Mouse (Mus musculus): ENCODE measurements around the gene Afap1l2. TPM values are rescaled to one million over a fixed set of nuclear protein-coding genes. Genes with fewer than 3 reads are reported as not detected.
A peak's percentile ranks its signal among the peaks of the same experiment; 100 is the strongest.

Afap1l2 gene
- polyA plus RNA-seq, 1 experiment from 2014 or later = 8.2 TPM

GRCm38 (mm10) chr19:56874601-56875315 is 133.3 kb downstream of the Afap1l2 start:
- peak; percentile 58; the same call in 1 of the 2 replicates for ATAC-seq (ENCODE audit: low read depth)
- H3K9me3 ChIP-seq (ENCODE audit: control insufficient read depth, low read length) = no peaks in the 10 kb centered on the region
- no peak overlapping the region for H3K27ac ChIP-seq (ENCODE audit: low read depth, low read length)
- peak overlapping the region; percentile 41 for H3K4me3 ChIP-seq (ENCODE audit: low read depth, low read length)
- peak overlapping the region; percentile 99 for H3K4me2 ChIP-seq (ENCODE audit: low read depth, low read length)
- no peaks in the 10 kb centered on the region for H3K36me3 ChIP-seq (ENCODE audit: control insufficient read depth, insufficient read depth, low read length)
- peaks cover 9% of the 10 kb centered on the region for H3K4me1 ChIP-seq (ENCODE audit: control insufficient read depth, insufficient read depth, low read length)
- H3K9ac ChIP-seq (replicated peaks; ENCODE audit: low read depth, low read length) = peak overlapping the region; percentile 48
- WGBS = 8% methylated on average over 30 of the region's 30 CpGs
- peaks cover 35% of the 10 kb centered on the region for H3K27me3 ChIP-seq (ENCODE audit: control insufficient read depth, insufficient read depth, low read length)

DNA sequence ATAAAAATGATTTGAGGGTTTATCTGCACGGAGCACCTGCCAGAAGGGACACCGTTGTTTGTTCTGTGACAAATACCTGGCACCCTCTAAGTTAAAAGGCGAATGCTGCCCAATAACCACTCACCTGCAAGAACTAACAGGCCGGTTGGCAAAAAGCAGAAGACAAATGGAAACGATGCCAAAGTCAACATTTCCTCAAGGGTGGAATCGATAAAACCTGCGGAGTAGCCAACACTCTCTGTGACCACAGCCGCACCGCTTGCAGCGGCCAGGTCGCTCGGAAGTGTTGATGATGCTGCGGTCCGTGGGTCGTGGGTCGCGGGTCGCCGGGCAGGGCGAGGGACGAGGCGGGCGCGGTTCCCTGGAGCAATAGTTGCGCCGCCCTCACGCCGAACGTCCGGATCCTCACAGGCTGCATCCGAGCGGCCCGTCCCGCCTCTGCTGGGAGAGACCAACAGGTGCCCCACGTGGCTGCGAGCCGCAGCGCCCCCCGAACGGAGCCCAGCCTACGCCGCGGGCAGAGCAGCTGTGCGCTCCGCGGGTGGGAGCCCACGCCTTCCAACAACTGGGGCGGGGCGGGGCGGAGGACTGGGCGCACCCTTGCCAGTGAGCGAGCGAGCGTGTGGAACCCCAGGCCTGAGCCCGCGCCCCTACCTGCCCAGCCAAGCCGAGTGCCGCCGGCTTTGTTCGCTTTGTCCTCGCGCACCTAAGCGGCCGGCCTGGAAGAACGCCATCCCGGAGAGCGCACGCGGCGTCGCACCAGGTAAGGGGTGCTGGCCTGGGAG is 134.0 kb downstream of the Afap1l2 start, which contains the start of gene Vwa2:
Gene Vwa2, plus strand, starts transcription at position 434 of the 785 bp plus-strand sequence.
- WGBS = 3% methylated on average over 69 of the region's 71 CpGs
- Histone ChIP-seq H3K27ac (ENCODE audit: low read depth, low read length) (no peak within 1 kb of the TSS), H3K9me3 (ENCODE audit: control insufficient read depth, low read length) (no peaks in the 10 kb centered on the region), H3K36me3 (ENCODE audit: control insufficient read depth, insufficient read depth, low read length) (no peaks in the 10 kb centered on the region), H3K4me1 (ENCODE audit: control insufficient read depth, insufficient read depth, low read length) (peaks cover 9% of the 10 kb centered on the region), H3K4me2 (ENCODE audit: low read depth, low read length) (peak within 1 kb of the TSS; percentile 99), H3K9ac (replicated peaks; ENCODE audit: low read depth, low read length) (peak within 1 kb of the TSS; percentile 48), H3K27me3 (ENCODE audit: control insufficient read depth, insufficient read depth, low read length) (peaks cover 35% of the 10 kb centered on the region), H3K4me3 (ENCODE audit: low read depth, low read length) (peak within 1 kb of the TSS; percentile 41)
- ATAC-seq (ENCODE audit: low read depth) = peak; percentile 46

DNA sequence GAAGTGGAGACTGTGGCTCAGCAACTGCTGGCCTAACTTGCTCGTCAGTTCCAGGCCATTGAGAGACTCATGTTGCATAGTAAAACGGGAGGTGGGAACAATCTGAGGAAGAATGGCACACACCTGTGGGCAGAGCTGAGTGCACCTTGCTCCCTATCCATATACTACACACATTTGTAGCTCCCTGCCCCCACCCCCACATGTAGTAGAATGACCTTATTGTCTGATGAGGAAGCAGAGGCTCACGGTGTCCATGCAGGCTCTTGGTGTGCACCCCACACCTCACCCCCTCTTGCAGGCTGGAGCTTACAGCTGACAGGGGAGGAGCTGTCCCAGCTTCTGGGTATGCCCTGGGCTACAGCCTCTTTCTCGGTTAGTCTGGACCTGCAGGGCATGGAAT is 140.3 kb downstream of the Afap1l2 start:
- Histone ChIP-seq H3K4me1 (ENCODE audit: control insufficient read depth, insufficient read depth, low read length) (no peaks in the 10 kb centered on the region), H3K27me3 (ENCODE audit: control insufficient read depth, insufficient read depth, low read length) (peaks cover 8% of the 10 kb centered on the region; the same call in 1 of the 2 replicates), H3K4me3 (ENCODE audit: low read depth, low read length) (no peak overlapping the region), H3K36me3 (ENCODE audit: control insufficient read depth, insufficient read depth, low read length) (no peaks in the 10 kb centered on the region), H3K9ac (replicated peaks; ENCODE audit: low read depth, low read length) (no peak overlapping the region), H3K27ac (ENCODE audit: low read depth, low read length) (no peak overlapping the region), H3K9me3 (ENCODE audit: control insufficient read depth, low read length) (no peaks in the 10 kb centered on the region), H3K4me2 (ENCODE audit: low read depth, low read length) (no peak overlapping the region)
- ATAC-seq (ENCODE audit: low read depth) = no peak
- WGBS = 64% methylated on average over 4 of the region's 4 CpGs

Other genes starting within 250 kb of the Afap1l2 start
- gene Ccdc186, start 186.0 kb downstream of the Afap1l2 start, polyA plus RNA-seq (2014; fragmentation: Nextera tagmentation; extraction: Ambion mirVana) = 25.0 and 25.4 TPM in 2 replicates
- gene Tdrd1, start 182.0 kb downstream of the Afap1l2 start, polyA plus RNA-seq (2014; fragmentation: Nextera tagmentation; extraction: Ambion mirVana) = 0.86 and 1.2 TPM in 2 replicates
- 0.16 and 0.18 TPM in 2 replicates for gene Vwa2, start 134.0 kb downstream of the Afap1l2 start, polyA plus RNA-seq (2014; fragmentation: Nextera tagmentation; extraction: Ambion mirVana)

All from neural tube, embryonic 14.5 days (tissue).